In genomic region chrX:150511274-150511673, GRCm38 (mm10) we compare ENCODE assay signal across 8 mouse cellular contexts. TPM values are rescaled to one million over a fixed set of nuclear protein-coding genes. Genes with fewer than 3 reads are reported as not detected.
DNase-seq lines count a peak whose midpoint lies in the region; ATAC-seq and TF ChIP-seq lines count a peak whose summit lies in the region.

No protein-coding gene starts in this region.

- no peaks in the 10 kb centered on the region for H3K9me3 ChIP-seq in liver, embryonic 13.5 days (replicated peaks)
- no peaks in the 10 kb centered on the region for H3K9me3 ChIP-seq in liver, postnatal 0 days (ENCODE audit: low read length)
- H3K9me3 ChIP-seq in forebrain, embryonic 16.5 days (ENCODE audit: control insufficient read depth, low read length) = no peaks in the 10 kb centered on the region
- no peaks in the 10 kb centered on the region for H3K9me3 ChIP-seq in midbrain, embryonic 15.5 days

- 61% methylated on average over 6 of the region's 6 CpGs for WGBS in liver, embryonic 13.5 days (ENCODE audit: insufficient replicate concordance)
- 68% methylated on average over 6 of the region's 6 CpGs for WGBS in liver, postnatal 0 days (ENCODE audit: insufficient replicate concordance)
- 67% methylated on average over 6 of the region's 6 CpGs for WGBS in forebrain, embryonic 16.5 days
- WGBS in midbrain, embryonic 15.5 days = 73% methylated on average over 6 of the region's 6 CpGs

- H3K27ac ChIP-seq in liver, embryonic 13.5 days = peak overlapping the region; percentile 55
- no peak overlapping the region for H3K27ac ChIP-seq in liver, postnatal 0 days (ENCODE audit: low read depth)
- no peak overlapping the region for H3K27ac ChIP-seq in forebrain, embryonic 16.5 days (ENCODE audit: low read length)
- H3K27ac ChIP-seq in midbrain, embryonic 15.5 days = peak overlapping the region; percentile 71

- no peak overlapping the region for H3K9ac ChIP-seq in liver, embryonic 13.5 days
- no peak overlapping the region for H3K9ac ChIP-seq in liver, postnatal 0 days (replicated peaks)
- no peak overlapping the region for H3K9ac ChIP-seq in forebrain, embryonic 16.5 days (replicated peaks; ENCODE audit: low read depth, low read length)
- H3K9ac ChIP-seq in midbrain, embryonic 15.5 days = no peak overlapping the region

- DNase-seq in embryo, embryonic 10.5 days (ENCODE audit: low spot score) = peak; percentile 11
- DNase-seq in embryo, embryonic 9.5 days (ENCODE audit: extremely low spot score) = no peak
- DNase-seq in liver, embryonic 13.5 days = no peak
- DNase-seq in liver, postnatal 0 days = no peak
- DNase-seq in urinary bladder, postnatal 10 days (ENCODE audit: low spot score) = no peak
- no peak for DNase-seq in layer of hippocampus, postnatal 10 days (ENCODE audit: low spot score in 2 of 2)

- H3K4me3 ChIP-seq in liver, embryonic 13.5 days (replicated peaks) = no peak overlapping the region
- H3K4me3 ChIP-seq in liver, postnatal 0 days (ENCODE audit: low read depth, low read length) = no peak overlapping the region
- no peak overlapping the region for H3K4me3 ChIP-seq in forebrain, embryonic 16.5 days (replicated peaks; ENCODE audit: low read length)
- no peak overlapping the region for H3K4me3 ChIP-seq in midbrain, embryonic 15.5 days

- no peaks in the 10 kb centered on the region for H3K36me3 ChIP-seq in liver, embryonic 13.5 days
- H3K36me3 ChIP-seq in liver, postnatal 0 days (replicated peaks; ENCODE audit: insufficient read depth, low read length) = 0 out of 2 replicates have a peak, but pooled peaks cover 2% of the 10 kb centered on the region
- no peaks in the 10 kb centered on the region for H3K36me3 ChIP-seq in forebrain, embryonic 16.5 days (ENCODE audit: control insufficient read depth, insufficient read depth)
- no peaks in the 10 kb centered on the region for H3K36me3 ChIP-seq in midbrain, embryonic 15.5 days (replicated peaks)

- H3K27me3 ChIP-seq in liver, embryonic 13.5 days = no peaks in the 10 kb centered on the region
- no peaks in the 10 kb centered on the region for H3K27me3 ChIP-seq in liver, postnatal 0 days (ENCODE audit: insufficient read depth, low read length)
- no peaks in the 10 kb centered on the region for H3K27me3 ChIP-seq in forebrain, embryonic 16.5 days (replicated peaks; ENCODE audit: control insufficient read depth, insufficient read depth, low read length)
- no peaks in the 10 kb centered on the region for H3K27me3 ChIP-seq in midbrain, embryonic 15.5 days (replicated peaks)

- ATAC-seq in liver, embryonic 13.5 days (ENCODE audit: low read depth) = no peak
- ATAC-seq in liver, postnatal 0 days = no peak
- ATAC-seq in forebrain, embryonic 16.5 days = peak; percentile 31; the same call in 1 of the 2 replicates
- ATAC-seq in midbrain, embryonic 15.5 days (replicated peaks) = peak; percentile 73

- TF ChIP-seq EP300 in liver, postnatal 0 days (IDR thresholded peaks at IDR 0.05; ENCODE audit: low read depth) = no peak

- TF ChIP-seq CTCF in liver, postnatal 0 days (IDR thresholded peaks at IDR 0.05; ENCODE audit: low read depth) = no peak

- peaks cover 41% of the 10 kb centered on the region for H3K4me1 ChIP-seq in liver, embryonic 13.5 days (replicated peaks)
- H3K4me1 ChIP-seq in liver, postnatal 0 days (ENCODE audit: insufficient read depth) = no peaks in the 10 kb centered on the region
- H3K4me1 ChIP-seq in forebrain, embryonic 16.5 days (replicated peaks; ENCODE audit: control insufficient read depth, insufficient read depth, low read length) = no peaks in the 10 kb centered on the region
- no peaks in the 10 kb centered on the region for H3K4me1 ChIP-seq in midbrain, embryonic 15.5 days

- no peak overlapping the region for H3K4me2 ChIP-seq in liver, embryonic 13.5 days
- no peak overlapping the region for H3K4me2 ChIP-seq in liver, postnatal 0 days (ENCODE audit: low read depth, low read length)
- H3K4me2 ChIP-seq in forebrain, embryonic 16.5 days (ENCODE audit: low read length) = no peak overlapping the region
- no peak overlapping the region for H3K4me2 ChIP-seq in midbrain, embryonic 15.5 days

RNA-seq across cellular contexts. Expression of gene Alas2, which starts 35.9 kb away (rescaled TPM):
- polyA plus RNA-seq in liver, embryonic 13.5 days (2015; fragmentation: Nextera tagmentation; extraction: Ambion mirVana) = 981 and 999 TPM in 2 replicates
- polyA plus RNA-seq in liver, postnatal 0 days (2015; fragmentation: Nextera tagmentation; extraction: Ambion mirVana) = 444 and 462 TPM in 2 replicates
- polyA plus RNA-seq in forebrain, embryonic 16.5 days (2015; fragmentation: Nextera tagmentation; extraction: Ambion mirVana) = 39.4 and 51.5 TPM in 2 replicates
- polyA plus RNA-seq in midbrain, embryonic 15.5 days (2015; fragmentation: Nextera tagmentation; extraction: Ambion mirVana) = 43.0 and 50.6 TPM in 2 replicates
- total RNA-seq in layer of hippocampus, postnatal 10 days (2021) = 10 to 100 TPM; 10.7 to 12.4 TPM

RNA-seq across cellular contexts. Expression of gene Tmem29, which starts 52.3 kb away (rescaled TPM):
- polyA plus RNA-seq in liver, embryonic 13.5 days (2015; fragmentation: Nextera tagmentation; extraction: Ambion mirVana) = 17.2 and 19.7 TPM in 2 replicates
- polyA plus RNA-seq in liver, postnatal 0 days (2015; fragmentation: Nextera tagmentation; extraction: Ambion mirVana) = 9.9 and 10.0 TPM in 2 replicates
- polyA plus RNA-seq in forebrain, embryonic 16.5 days (2015; fragmentation: Nextera tagmentation; extraction: Ambion mirVana) = 51.9 and 54.2 TPM in 2 replicates
- polyA plus RNA-seq in midbrain, embryonic 15.5 days (2015; fragmentation: Nextera tagmentation; extraction: Ambion mirVana) = 70.9 and 77.2 TPM in 2 replicates
- total RNA-seq in layer of hippocampus, postnatal 10 days (2021) = 10 to 100 TPM; 52.7 to 55.4 TPM

Comparison
In these comparisons a context has a peak if more than half of its experiments do, and no peak if none do; other contexts are left out.
1. H3K27ac ChIP-seq: peak in liver, embryonic 13.5 days (single experiment) and midbrain, embryonic 15.5 days (single experiment); none in liver, postnatal 0 days (single experiment) and forebrain, embryonic 16.5 days (single experiment).
2. ATAC-seq: peak in forebrain, embryonic 16.5 days (single experiment) and midbrain, embryonic 15.5 days (single experiment); none in liver, embryonic 13.5 days (single experiment) and liver, postnatal 0 days (single experiment).